Mouse (Mus musculus) adrenal gland, adult 18-20 months (tissue): Measurements from ENCODE around the gene Dnase1l3. TPM values are rescaled to one million over a fixed set of nuclear protein-coding genes. Genes with fewer than 3 reads are reported as not detected.
"Not testable (repeated sequence)": the region's sequence is repeated elsewhere in the genome, so short reads cannot be mapped to it uniquely, and the experiment has no call there.

Experiments
- DNase-seq, 2 experiments: peaks; one replicate each; pipeline ENCODE4 v3.0.0; 2021 to 2022; ENCODE audit warnings: low spot score in 2 of 2
- total RNA-seq, 2 experiments: library from RNA; stranded (reverse); gene quantifications; 1 replicate in 1 of 2; 2 replicates in 1 of 2; pipeline ENCODE4 v1.2.3; 2021

Dnase1l3 gene
- total RNA-seq, 2 experiments from 2014 or later = 0.45 to 0.70 TPM

GRCm38 (mm10) chr14:8015756-8016155, 21.4 kb upstream of the Dnase1l3 start:
- DNase-seq = no peak

DNA sequence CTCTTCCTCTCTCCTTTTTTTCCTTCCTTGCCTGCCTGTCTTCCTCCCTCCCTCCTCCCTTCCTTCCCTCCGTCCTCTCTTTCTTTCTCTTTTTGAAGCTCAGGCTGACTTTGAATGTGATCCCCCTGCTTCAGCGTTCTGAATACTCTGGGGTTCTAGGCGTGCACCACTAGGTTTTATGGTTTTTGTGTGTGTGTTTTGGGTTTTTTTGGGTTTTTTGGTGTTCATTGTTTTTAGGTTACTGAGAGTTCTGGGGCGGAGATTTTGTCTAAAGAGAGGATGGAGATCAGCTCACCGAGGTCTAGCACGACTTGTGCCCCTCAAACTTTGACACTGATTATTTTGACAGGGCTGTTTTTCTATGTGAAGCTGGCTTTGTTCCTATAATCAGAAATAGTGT, 17.6 kb upstream of the Dnase1l3 start:
- no peak for DNase-seq

- no peak for DNase-seq
Measured at GRCm38 (mm10) chr14:8011297-8011696, 16.9 kb upstream of the Dnase1l3 start.

DNA sequence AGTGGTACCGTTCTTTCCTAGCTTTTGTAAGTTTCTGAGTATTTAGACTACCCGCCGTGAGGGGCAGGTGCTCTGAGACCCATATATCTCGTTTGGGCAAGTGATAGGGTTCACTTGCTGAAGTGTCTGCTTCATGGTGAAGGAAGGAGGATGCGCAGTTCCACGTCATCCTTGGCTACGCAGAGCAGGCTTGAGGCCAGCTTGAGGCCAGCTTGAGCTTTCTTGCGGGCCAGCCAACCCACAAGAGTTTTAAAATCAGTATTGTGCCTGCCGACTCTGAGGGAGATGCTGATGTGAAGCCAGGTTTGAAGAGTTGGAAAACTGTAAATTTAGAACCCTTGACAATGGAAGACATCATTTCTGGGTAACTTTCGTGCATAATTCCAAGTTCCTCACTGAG, 13.6 kb upstream of the Dnase1l3 start:
- no peak for DNase-seq

DNA sequence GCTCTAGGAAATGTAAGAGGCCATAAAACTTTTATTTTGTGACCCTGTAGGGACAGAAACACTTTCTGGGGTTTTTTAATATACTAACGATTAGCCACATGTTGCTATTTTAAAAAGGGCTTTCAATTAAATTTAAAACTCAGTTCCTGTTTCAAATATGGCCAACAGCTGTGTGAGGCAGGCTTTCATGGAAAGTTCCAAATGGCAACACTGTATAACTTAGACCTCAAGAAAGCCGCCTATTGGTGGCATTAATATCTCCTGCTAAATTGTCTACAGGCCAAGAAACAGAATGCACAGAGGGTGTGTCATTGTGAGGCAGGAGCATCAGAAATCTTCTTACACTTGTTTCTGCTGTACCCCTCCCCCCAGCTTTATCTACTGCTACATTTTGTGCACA, 13.1 kb upstream of the Dnase1l3 start:
- no peak for DNase-seq

DNA sequence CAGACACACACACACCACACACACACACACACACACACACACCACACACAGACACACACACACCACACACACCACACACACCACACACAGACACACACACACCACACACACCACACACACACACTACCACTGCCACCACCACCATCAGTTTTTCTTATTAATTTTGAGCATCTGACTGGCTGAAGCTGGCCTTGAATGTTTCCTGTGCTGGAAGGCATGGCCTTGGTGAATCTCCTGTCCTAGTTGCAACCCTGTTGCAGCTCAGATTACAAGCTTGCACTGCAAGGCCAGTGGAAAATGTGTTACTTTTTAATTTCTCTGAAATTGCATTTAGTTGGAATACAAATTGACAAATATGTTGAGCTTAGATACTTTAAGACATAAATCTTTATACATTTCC, 12.7 kb upstream of the Dnase1l3 start:
- no peak for DNase-seq

DNA sequence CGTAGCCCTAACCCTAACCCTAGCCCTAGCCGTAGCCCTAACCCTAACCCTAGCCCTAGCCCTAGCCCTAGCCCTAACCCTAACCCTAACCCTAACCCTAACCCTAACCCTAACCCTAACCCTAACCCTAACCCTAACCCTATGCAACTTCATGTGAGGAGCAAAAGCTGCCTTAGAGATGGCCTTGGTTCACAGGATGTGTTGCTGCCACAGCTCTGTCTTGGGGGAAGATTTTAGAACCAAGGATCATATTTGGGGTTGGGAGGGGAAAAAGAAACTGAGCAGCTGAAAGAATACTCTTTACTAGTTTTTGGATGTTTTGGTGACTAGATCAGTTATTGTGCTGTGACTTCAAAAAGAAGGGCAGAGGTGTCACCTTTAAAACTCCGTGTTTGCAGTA, 11.7 kb upstream of the Dnase1l3 start:
- DNase-seq = not testable (repeated sequence)

DNA sequence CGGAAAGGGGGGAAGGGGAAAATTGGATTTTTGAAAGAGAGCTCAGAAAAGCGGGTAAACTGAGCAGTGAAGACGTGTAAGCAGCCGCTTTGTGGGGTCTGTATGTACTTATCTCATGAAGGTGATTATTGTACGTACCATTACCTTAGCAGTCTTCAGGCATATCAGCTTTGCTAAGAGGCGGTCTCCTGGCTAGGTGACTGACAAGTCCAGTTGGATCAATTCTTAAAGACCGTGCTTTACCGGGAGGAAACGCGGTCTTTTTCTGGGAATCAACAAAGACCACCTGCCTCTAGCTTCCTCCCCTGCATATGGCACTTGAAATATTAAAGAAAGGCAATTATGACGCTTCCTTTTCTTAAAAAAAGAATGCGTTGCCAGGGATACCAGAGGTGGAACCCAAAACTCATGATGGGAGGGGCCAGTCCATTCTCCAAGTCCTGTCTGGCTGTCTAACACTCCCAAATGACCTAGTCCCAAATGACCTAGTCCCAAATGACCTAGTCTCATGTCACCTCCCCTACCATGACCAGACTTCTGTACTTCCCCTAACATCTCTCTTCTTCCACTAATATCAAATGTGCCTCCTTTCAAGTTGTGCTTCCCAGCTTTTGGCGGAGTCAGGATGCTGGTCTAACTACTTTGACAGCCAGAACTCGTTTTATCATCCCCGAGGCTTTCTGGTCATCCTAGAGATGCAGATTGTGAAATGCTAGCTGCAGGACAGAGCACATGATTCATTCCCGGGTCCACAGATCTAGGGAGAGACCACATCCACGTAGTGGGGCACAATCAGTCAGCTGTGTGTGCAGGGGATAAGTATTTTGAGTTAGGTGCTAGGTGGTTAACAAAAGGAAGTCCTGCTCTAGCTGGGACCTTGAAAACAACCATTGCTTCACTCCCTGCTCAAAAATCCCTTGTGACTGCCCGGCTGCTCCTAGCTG, 9.6 kb upstream of the Dnase1l3 start:
- DNase-seq = no peak

DNA sequence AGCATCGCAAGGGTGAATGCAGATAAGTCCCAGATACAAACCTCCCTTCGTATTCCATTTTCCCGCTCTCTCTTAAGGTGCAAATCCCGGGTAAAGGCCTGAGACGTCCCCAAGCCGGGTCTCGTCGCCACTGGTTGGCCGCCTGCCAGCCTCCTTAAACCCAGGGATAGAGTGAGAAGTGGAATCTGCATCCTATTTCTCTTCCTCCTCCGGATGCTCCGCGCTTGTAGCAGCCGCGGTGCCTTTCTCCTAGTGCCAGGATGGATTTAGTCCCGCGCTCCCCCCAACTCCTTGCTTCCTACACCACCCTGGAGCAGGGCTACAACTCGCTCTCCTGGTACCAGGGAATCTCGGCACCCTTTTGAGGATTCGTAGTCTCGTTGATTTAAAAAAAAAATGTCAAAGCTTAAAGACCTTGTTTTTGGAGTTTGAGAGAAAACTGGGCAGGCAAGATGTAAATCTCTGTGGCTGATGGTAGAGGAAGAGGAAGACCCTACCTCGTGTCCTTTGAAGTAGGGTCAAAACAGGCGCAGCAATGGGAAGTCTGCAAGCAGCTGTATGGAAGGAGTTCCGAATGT, 8.8 kb upstream of the Dnase1l3 start:
- DNase-seq = peak; percentile 55 to 61

DNA sequence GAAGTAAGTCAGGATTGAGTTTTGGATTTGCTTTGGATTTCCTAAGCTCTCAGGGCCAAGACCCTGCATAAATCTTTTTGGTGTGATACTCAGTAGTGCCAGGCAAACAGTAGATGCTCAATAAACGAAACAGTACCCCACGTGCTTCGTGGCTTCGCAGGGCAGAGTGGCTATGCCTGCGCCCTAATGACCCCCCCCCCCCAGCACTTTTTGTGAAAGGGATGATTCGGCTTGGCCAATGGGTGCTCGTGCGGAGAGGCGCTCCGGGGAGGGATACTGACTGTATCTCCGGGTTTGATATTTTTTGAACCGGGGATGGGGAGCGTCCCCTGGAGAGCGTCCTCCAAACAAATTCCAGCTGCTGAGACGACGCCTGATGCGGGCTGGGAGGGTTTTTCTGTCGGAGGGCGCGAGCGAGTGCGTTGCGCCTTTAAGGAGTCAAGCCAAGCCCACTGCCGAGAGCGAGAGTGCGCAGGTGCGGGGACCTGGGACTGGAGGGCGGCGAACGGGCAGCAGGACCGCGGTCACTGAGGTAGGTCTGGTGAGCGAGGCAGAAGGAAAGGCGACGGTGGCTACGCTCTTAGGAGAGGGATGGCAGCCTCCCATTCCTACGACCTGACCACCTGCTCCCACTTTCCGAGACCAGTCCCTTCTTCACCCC, 8.2 kb upstream of the Dnase1l3 start, which contains the start of gene Abhd6:
TSS of gene Abhd6 (plus strand) at position 471 of the 661 bp plus-strand sequence.
- peak; percentile 83 to 89 for DNase-seq

GRCm38 (mm10) chr14:8000831-8001685, 6.7 kb upstream of the Dnase1l3 start:
- no peak for DNase-seq

DNA sequence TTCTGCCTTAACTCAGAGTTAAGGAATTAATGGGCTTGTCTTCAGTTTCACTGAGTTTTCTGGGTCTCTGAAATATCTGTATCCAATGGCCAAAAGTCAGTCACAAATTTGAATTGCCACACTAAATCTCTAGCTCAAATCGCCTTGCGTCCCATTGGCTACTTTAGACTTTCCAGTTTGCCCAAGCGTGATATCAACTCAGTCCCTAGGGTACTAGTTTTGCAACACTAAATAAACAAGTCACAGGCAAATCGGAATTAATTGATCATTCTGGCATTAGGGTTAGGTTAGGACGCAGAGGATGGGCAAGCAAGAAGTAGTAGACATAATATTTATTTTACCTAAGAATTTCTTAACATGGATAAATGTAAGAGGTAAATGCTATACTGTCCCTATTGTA, 5.9 kb upstream of the Dnase1l3 start:
- no peak for DNase-seq

- DNase-seq = no peak
Measured at GRCm38 (mm10) chr14:7999435-7999834, 5.1 kb upstream of the Dnase1l3 start.

GRCm38 (mm10) chr14:7999030-7999429, 4.7 kb upstream of the Dnase1l3 start:
- DNase-seq = no peak

DNA sequence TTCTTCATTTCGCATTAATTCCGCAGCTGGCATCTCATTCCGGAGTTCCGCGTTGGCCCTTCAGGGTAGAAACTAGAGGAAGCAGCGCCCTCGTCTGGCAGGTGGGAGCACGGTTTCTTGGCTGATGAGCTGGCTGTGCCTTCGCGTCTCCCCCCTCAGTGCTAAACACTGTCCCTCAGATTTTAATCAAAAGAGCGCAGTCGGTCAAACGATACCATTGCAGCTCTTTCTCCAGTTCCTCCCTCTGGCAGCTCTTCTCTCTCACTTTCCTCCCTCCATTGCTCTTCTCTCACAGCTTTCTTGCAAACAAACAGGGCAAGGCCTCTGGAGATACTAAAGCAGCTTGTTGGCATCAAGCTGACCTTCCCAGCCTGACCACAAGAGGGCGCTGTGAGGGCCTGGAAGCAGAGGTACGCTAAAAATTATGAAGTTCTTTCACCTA, 2.9 kb upstream of the Dnase1l3 start:
- peak; percentile 91 to 92 for DNase-seq

DNA sequence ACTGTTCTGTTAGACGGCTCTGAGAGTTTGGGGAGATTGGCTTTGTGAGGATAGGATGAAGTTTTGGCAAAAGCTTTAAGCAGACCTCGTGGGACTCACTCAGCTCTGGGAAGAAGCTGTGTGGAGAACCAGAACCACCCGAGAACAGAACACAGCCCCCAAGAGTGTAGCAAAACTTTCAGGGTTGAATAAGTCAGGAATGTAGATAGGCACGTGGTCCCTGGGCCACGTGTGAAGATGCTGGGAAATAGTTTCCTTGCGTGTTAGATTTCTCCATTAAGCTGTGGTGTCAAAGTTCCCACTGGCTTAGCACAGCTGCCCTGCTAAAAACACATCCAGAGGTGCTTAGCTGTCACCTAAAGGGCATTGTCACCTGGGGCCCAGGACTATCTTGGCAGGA, 2.2 kb downstream of the Dnase1l3 start:
- no peak for DNase-seq

- no peak for DNase-seq
Measured at GRCm38 (mm10) chr14:7991108-7991776, 3.1 kb downstream of the Dnase1l3 start.

DNA sequence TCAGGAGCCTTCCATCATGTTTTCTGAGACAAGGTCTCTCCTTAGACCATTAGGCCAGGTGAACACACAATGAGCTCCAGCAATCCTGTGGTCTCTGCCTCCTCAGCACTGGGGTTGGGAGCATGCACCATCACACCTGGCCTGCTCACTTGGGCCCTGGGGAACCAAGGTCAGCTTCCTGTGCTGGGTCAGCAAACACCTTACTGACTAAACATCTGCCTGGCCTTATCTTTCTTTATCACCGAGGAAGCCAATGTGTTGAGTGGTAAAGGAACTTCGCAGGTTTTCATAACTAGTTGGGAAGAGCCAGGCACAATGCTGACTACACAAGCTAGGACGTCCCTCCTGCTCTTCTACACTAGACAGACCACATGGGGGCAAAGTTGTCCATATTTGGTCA, 4.4 kb downstream of the Dnase1l3 start:
- no peak for DNase-seq

GRCm38 (mm10) chr14:7989371-7989770, 5.0 kb downstream of the Dnase1l3 start:
- no peak for DNase-seq

DNA sequence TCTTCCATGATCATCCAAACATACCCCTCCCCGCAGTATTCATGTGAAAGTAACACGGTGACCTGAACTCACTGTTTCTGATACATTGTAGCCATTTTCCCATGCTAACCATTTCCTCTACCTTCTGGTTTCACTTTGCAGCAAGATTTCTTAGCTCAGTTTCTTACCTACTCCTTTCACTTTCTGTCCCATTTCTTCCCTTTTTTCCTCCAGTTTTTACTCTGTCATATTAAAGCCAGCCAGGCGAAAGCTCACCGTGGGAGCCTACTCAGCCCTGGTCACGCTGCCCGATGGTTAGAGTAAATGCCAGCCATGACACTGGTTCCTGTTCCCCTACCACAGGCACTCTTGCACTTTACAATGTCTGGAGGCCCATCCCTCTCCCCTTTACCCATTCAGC, 7.5 kb downstream of the Dnase1l3 start:
- no peak for DNase-seq
